Mouse (Mus musculus) heart, postnatal 36 days (tissue): ENCODE measurements around the gene Serpina1f. TPM values are rescaled to one million over a fixed set of nuclear protein-coding genes. Genes with fewer than 3 reads are reported as not detected.
"Not testable (repeated sequence)": the region's sequence is repeated elsewhere in the genome, so short reads cannot be mapped to it uniquely, and the experiment has no call there.

Source experiments
- DNase-seq, 2 experiments: peaks; one replicate each; pipeline ENCODE4 v3.0.0; 2021 to 2022
- intact Hi-C: fragments of 180-260 bp; cut with DNase I; formaldehyde crosslinking; loops from one replicate; pipeline ENCODE4 v1.15.1; 2025
- total RNA-seq, 2 experiments: library from RNA; stranded (reverse); gene quantifications; 2 replicates each; pipeline ENCODE4 v1.2.3; 2021

The Serpina1f gene
- total RNA-seq, 2 experiments from 2014 or later: not detected

GRCm38 (mm10) chr12:103670344-103670743 is 25.0 kb downstream of the Serpina1f start:
- DNase-seq: no peak
- intact Hi-C loops: no loop called here

- intact Hi-C loops: no loop called here
- no peak for DNase-seq
These were observed 30.0 kb downstream of the Serpina1f start for GRCm38 (mm10) chr12:103665286-103665685.

- intact Hi-C loops, DNase-seq: not testable (repeated sequence)
These were observed 33.3 kb downstream of the Serpina1f start for GRCm38 (mm10) chr12:103662053-103662452.

- intact Hi-C loops: no loop called here
These were observed 35.3 kb downstream of the Serpina1f start for GRCm38 (mm10) chr12:103660076-103660475.

GRCm38 (mm10) chr12:103659171-103659570 is 36.2 kb downstream of the Serpina1f start:
- intact Hi-C loops: no loop called here
- DNase-seq: no peak

More at GRCm38 (mm10) chr12:103660076-103660475, 35.3 kb downstream of the Serpina1f start:
- DNase-seq: no peak

GRCm38 (mm10) chr12:103657991-103658390 is 37.3 kb downstream of the Serpina1f start:
- DNase-seq: no peak
- intact Hi-C loops: no loop called here

- intact Hi-C loops: no loop called here
- DNase-seq: no peak
These were observed 38.3 kb downstream of the Serpina1f start, which contains the start of gene Serpina6 for GRCm38 (mm10) chr12:103656848-103657626. TSS of gene Serpina6 (minus strand) at chr12:103657212.

GRCm38 (mm10) chr12:103655123-103656044 is 39.9 kb downstream of the Serpina1f start:
- no peak for DNase-seq
- intact Hi-C loops: no loop called here

GRCm38 (mm10) chr12:103653836-103654235 is 41.5 kb downstream of the Serpina1f start:
- no peak for DNase-seq
- intact Hi-C loops: no loop called here

GRCm38 (mm10) chr12:103646314-103646713 is 49.0 kb downstream of the Serpina1f start:
- no peak for DNase-seq
- intact Hi-C loops: no loop called here

- intact Hi-C loops: no loop called here
- DNase-seq: no peak
These were observed 50.7 kb downstream of the Serpina1f start for GRCm38 (mm10) chr12:103644601-103645000.

- no peak for DNase-seq
- intact Hi-C loops: loop anchor here (1.0 kb wide), 1 partner anchor 100 kb away; no protein-coding TSS in a partner anchor
These were observed 51.5 kb downstream of the Serpina1f start for GRCm38 (mm10) chr12:103643818-103644217.

GRCm38 (mm10) chr12:103643336-103643735 is 52.0 kb downstream of the Serpina1f start:
- peak; percentile 63 to 83 for DNase-seq
- intact Hi-C loops: loop anchor here (1.0 kb wide), 1 partner anchor 99 kb away; no protein-coding TSS in a partner anchor

Other genes with a start within 250 kb of the Serpina1f start
- gene Ifi27l2b, start 238.3 kb downstream of the Serpina1f start, total RNA-seq: not detected
- under 1 TPM; 0.33 to 0.53 TPM for gene Ppp4r4, start 163.2 kb downstream of the Serpina1f start, total RNA-seq
- gene Serpina10, start 64.1 kb downstream of the Serpina1f start, total RNA-seq: not detected
- gene Serpina6, start 38.3 kb downstream of the Serpina1f start, total RNA-seq: not detected
- not detected for gene Serpina16, start 19.4 kb downstream of the Serpina1f start, total RNA-seq
- gene Serpina1d, start 78.1 kb upstream of the Serpina1f start, total RNA-seq: not detected
- under 1 TPM; 0.19 to 0.22 TPM for gene Serpina1b, start 134.8 kb upstream of the Serpina1f start, total RNA-seq
- not detected for gene Serpina1a, start 168.0 kb upstream of the Serpina1f start, total RNA-seq
- gene Serpina1c, start 209.4 kb upstream of the Serpina1f start, total RNA-seq: not detected